Mouse (Mus musculus) liver, adult (tissue): Measurements from ENCODE around the gene Palmd.

ENCODE experiments used
- GATA4 ChIP-seq: IDR thresholded peaks from 2 replicates; pipeline ENCODE4 v1.6.1; 2014; ENCODE audit warnings: mild to moderate bottlenecking, low read length; ENCODE audit not compliant: insufficient replicate concordance

Gene Palmd

GRCm38 (mm10) chr3:116968540-116968997 is at the start of gene Palmd:
Gene Palmd, minus strand, starts transcription at chr3:116968987.
- no peak for TF ChIP-seq GATA4

GRCm38 (mm10) chr3:117010182-117010581 is 41.4 kb upstream of the Palmd start:
- TF ChIP-seq GATA4, result no peak

GRCm38 (mm10) chr3:117007340-117007739 is 38.6 kb upstream of the Palmd start:
- no peak for TF ChIP-seq GATA4

DNA sequence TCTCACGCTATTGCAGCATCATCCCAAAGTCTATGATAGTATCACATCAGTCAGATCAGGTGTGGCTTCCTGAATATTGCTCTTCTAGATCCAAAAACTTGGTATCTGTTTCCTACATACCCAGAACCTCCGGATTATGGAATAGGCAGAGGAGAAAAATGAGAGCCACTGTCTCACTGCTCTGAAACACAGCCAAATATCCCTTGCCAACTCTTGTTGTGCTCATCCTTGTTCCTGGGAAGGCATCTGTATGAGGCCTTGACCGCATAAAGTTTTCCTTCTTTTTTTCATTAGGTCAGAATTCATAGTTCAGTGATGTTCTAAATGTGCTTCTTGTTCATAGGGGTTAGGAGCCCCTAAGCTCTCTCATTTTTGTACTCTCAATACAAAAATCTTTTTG is 37.8 kb upstream of the Palmd start:
- no peak for TF ChIP-seq GATA4

DNA sequence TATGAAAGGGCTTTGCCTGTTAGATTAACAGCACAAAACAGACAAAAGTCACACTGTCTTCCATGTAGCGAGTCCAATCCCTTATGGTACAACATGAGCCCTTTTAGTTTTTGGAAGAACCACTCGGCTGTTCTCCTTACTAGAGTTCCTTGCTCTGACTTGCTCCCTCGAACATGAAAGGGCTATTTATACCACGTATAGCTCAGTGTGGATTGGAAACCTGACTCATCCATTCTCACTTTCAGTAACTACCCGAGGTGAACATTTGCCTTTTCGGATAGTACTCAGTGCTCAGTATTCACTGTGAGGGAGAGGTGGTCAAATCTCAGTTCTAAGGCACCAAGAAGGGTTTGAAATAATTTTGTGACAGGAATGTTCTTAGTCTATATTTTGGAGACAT is 34.6 kb upstream of the Palmd start:
- TF ChIP-seq GATA4, result no peak

- no peak for TF ChIP-seq GATA4
Measured at GRCm38 (mm10) chr3:117001686-117002485, 33.1 kb upstream of the Palmd start.

GRCm38 (mm10) chr3:116993011-116993410 is 24.2 kb upstream of the Palmd start:
- no peak for TF ChIP-seq GATA4

- TF ChIP-seq GATA4, result no peak
Measured at GRCm38 (mm10) chr3:116991180-116991579, 22.4 kb upstream of the Palmd start.

DNA sequence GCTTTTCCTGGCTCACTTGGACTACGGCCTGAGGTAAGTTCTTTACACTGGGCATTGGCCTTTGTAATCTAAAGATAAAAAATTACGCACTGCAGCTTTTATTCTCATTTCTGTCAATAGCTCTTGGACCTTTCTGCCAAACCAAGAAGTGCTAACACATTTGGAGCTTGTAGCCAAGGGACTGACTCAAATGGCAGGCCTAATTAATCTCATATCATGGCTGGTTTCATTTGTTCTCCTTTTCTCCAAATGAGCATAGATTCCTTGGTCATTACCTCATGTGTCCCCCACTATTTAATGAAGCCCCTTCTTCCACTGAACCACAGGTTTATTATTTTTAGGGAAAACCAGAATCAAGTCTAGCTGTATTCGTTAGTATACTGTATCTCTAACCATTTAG is 19.4 kb upstream of the Palmd start:
- TF ChIP-seq GATA4, result no peak

GRCm38 (mm10) chr3:116986451-116986850 is 17.7 kb upstream of the Palmd start:
- TF ChIP-seq GATA4, result no peak

DNA sequence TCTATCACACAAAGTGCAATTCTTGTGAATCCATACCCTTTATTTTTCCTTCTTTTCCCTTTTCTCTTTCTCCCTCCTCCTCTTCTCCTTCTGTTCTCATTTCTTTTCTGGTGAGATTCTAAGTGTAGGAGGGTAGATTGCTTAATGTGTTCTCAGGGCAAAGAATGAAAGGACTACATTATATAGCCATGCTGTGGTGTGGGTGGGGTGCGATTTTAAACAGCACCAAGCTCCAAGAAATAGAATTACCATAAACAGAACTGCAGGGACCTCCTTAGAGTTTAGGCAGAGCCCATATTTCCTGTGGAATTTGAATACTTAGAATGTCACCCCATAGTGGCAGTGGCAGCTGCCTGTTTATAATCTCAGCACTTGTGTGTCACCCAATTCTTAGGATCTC is 17.0 kb upstream of the Palmd start:
- no peak for TF ChIP-seq GATA4

GRCm38 (mm10) chr3:116985042-116985455 is 16.3 kb upstream of the Palmd start:
- no peak for TF ChIP-seq GATA4

- no peak for TF ChIP-seq GATA4
Measured at GRCm38 (mm10) chr3:116981811-116982575, 13.2 kb upstream of the Palmd start.

GRCm38 (mm10) chr3:116969786-116970185 is 999 bp upstream of the Palmd start:
- no peak for TF ChIP-seq GATA4

DNA sequence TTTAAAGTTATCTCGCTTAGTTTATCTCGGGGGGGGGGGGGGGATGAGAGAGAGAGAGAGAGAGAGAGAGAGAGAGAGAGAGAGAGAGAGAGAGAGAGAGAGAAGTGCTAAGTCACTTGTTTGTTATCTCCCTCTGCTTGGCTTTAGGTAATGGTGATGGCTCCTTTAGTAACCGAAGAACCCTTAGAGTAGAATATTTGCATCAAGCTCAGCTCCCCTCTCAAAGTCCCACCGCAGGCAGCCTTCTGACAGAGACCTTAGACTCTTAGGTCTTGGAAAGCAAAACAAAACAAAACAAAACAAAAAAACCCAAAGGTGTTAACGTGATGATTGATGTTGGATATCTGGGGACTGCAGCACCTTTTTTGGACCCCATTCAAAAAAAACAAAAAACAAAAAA is 216 bp upstream of the Palmd start:
- no peak; the same call in 1 of the 2 replicates for TF ChIP-seq GATA4

- no peak for TF ChIP-seq GATA4
Measured at GRCm38 (mm10) chr3:116967967-116968366, 820 bp downstream of the Palmd start, which contains the start of gene 4930455H04Rik. Gene 4930455H04Rik, plus strand, starts transcription at chr3:116968267.
